Mouse (Mus musculus) CD4-positive naive resting alpha-beta T cell, adult 76 days (primary cell): ENCODE data around the gene Gen1. TPM values are rescaled to one million over a fixed set of nuclear protein-coding genes. Genes with fewer than 3 reads are reported as not detected.

Source experiments
- total RNA-seq: library from RNA; stranded (reverse); gene quantifications from one replicate; pipeline ENCODE4 v1.2.4, GENCODE M21; 2023

Gen1 gene
- total RNA-seq, result 3.1 TPM

GRCm38 (mm10) chr12:11265382-11266281 is at the start of gene Gen1, which contains the start of gene Smc6:
TSS of gene Gen1 (minus strand) at chr12:11265801.
TSS of gene Smc6 (plus strand) at chr12:11265886.

DNA sequence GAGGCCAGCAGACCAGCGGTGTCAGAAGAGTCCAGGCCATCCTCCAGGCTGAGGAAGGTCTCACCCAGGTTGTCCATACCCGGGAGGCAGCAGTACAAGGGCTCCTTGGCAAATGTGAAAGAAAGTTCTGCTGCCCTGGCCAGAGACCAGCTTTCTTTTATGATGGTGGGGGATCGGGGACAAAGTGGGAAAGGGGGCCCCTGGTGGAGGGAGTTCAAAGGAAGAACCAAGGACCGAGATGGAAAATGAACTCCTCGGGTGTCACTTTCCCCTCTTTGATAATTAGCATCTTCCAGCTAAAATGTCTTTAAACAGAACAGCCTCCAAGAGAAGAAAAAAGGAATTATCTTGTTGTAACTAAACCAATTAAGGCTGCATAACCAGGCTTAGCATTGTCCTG is 56.7 kb downstream of the Gen1 start, which contains the start of gene Msgn1:
TSS of gene Msgn1 (minus strand) at position 101 of the 400 bp plus-strand sequence.

Other genes starting within 250 kb of the Gen1 start
- gene Kcns3, start 114.7 kb downstream of the Gen1 start, total RNA-seq, result not detected
- not detected for gene Msgn1, start 56.8 kb downstream of the Gen1 start, total RNA-seq
- gene Smc6, start 85 bp upstream of the Gen1 start, total RNA-seq, result 137 TPM
- gene Vsnl1, start 170.8 kb upstream of the Gen1 start, total RNA-seq, result not detected
- not detected for gene Rad51ap2, start 190.3 kb upstream of the Gen1 start, total RNA-seq